ENCODE assay signal across 9 mouse cellular contexts in the genomic region with DNA sequence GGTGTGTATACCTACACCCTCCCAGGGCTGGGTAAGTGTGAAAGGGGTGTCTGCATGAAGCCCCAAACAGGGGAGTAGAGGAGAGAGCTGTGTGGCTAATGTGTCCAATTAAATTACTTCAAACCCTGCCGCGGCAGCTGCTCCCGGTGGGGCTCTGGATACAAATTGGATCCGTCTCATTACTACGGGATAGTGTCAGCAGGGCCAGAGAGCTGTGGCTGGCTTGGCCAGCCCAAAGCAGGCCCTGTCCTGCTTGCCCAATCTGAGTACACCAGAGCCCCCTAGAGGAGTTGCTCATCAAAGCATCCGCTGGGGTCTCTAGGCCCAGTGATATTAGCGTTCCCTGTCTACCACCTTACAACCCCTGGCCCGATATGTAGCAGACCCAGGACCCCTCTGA. TPM values are rescaled to one million over a fixed set of nuclear protein-coding genes. Genes with fewer than 3 reads are reported as not detected.
DNase-seq lines count a peak whose midpoint lies in the region; ATAC-seq and TF ChIP-seq lines count a peak whose summit lies in the region.
"Had no signal": no experiment of that assay in that cellular context is flagged by ENCODE, and none has a peak within 500 bp of the region (broad histone marks: within the 10 kb centered on the region; RNA-seq: fewer than 3 reads in every experiment).

No protein-coding gene starts in this region.

- TF ChIP-seq CTCF in liver, postnatal 0 days (IDR thresholded peaks at IDR 0.05; ENCODE audit: low read depth): peak; percentile 28; the same call in 1 of the 2 replicates

- no peaks in the 10 kb centered on the region for H3K4me1 ChIP-seq in liver, postnatal 0 days (ENCODE audit: insufficient read depth)
- no peaks in the 10 kb centered on the region for H3K4me1 ChIP-seq in liver, embryonic 12.5 days
- H3K4me1 ChIP-seq in hindbrain, embryonic 16.5 days (ENCODE audit: control insufficient read depth, insufficient read depth, low read depth, low read length): peaks cover 27% of the 10 kb centered on the region

- no peak for DNase-seq in liver, postnatal 0 days
- DNase-seq in cerebellum, postnatal 36 days: peak; percentile 45 to 48
- DNase-seq in retina, postnatal 1 day: peak; percentile 84
- no peak for DNase-seq in adrenal gland, postnatal 36 days
- no peak for DNase-seq in kidney, postnatal 25 days
- DNase-seq in right cerebral cortex, adult 18-20 months: no peak
- DNase-seq: heart, postnatal 36 days had no signal

- no peaks in the 10 kb centered on the region for H3K9me3 ChIP-seq in liver, postnatal 0 days (ENCODE audit: low read length)
- H3K9me3 ChIP-seq in liver, embryonic 12.5 days (replicated peaks): no peaks in the 10 kb centered on the region
- no peaks in the 10 kb centered on the region for H3K9me3 ChIP-seq in hindbrain, embryonic 16.5 days (ENCODE audit: control insufficient read depth, low read length)

- no peaks in the 10 kb centered on the region for H3K36me3 ChIP-seq in liver, postnatal 0 days (replicated peaks; ENCODE audit: insufficient read depth, low read length)
- no peaks in the 10 kb centered on the region for H3K36me3 ChIP-seq in liver, embryonic 12.5 days
- no peaks in the 10 kb centered on the region for H3K36me3 ChIP-seq in hindbrain, embryonic 16.5 days (ENCODE audit: control insufficient read depth, insufficient read depth, low read length)

- H3K27ac ChIP-seq in liver, postnatal 0 days (ENCODE audit: low read depth): no peak overlapping the region
- H3K27ac ChIP-seq in liver, embryonic 12.5 days: no peak overlapping the region
- no peak overlapping the region for H3K27ac ChIP-seq in hindbrain, embryonic 16.5 days (ENCODE audit: low read depth, low read length)

- no peak overlapping the region for H3K9ac ChIP-seq in liver, postnatal 0 days (replicated peaks)
- no peak overlapping the region for H3K9ac ChIP-seq in liver, embryonic 12.5 days
- H3K9ac ChIP-seq in hindbrain, embryonic 16.5 days (ENCODE audit: low read depth, low read length): no peak overlapping the region

- 31% methylated on average over 8 of the region's 8 CpGs for WGBS in liver, postnatal 0 days (ENCODE audit: insufficient replicate concordance)
- WGBS in liver, embryonic 12.5 days (ENCODE audit: insufficient replicate concordance): 37% methylated on average over 8 of the region's 8 CpGs
- WGBS in hindbrain, embryonic 16.5 days: 19% methylated on average over 8 of the region's 8 CpGs

- H3K4me2 ChIP-seq in liver, postnatal 0 days (ENCODE audit: low read depth, low read length): no peak overlapping the region
- no peak overlapping the region for H3K4me2 ChIP-seq in liver, embryonic 12.5 days
- H3K4me2 ChIP-seq in hindbrain, embryonic 16.5 days (ENCODE audit: low read length): no peak overlapping the region

- H3K4me3 ChIP-seq in liver, postnatal 0 days (ENCODE audit: low read depth, low read length): no peak overlapping the region
- no peak overlapping the region for H3K4me3 ChIP-seq in liver, embryonic 12.5 days
- H3K4me3 ChIP-seq in hindbrain, embryonic 16.5 days (ENCODE audit: low read length): no peak overlapping the region

- TF ChIP-seq EP300 in liver, postnatal 0 days (IDR thresholded peaks at IDR 0.05; ENCODE audit: low read depth): no peak

- peaks cover 11% of the 10 kb centered on the region for H3K27me3 ChIP-seq in liver, postnatal 0 days (ENCODE audit: insufficient read depth, low read length)
- peaks cover 49% of the 10 kb centered on the region for H3K27me3 ChIP-seq in liver, embryonic 12.5 days (replicated peaks)
- no peaks in the 10 kb centered on the region for H3K27me3 ChIP-seq in hindbrain, embryonic 16.5 days (replicated peaks; ENCODE audit: control insufficient read depth, insufficient read depth, low read length)

- no peak for ATAC-seq in liver, postnatal 0 days
- no peak for ATAC-seq in liver, embryonic 12.5 days
- peak; percentile 48 for ATAC-seq in hindbrain, embryonic 16.5 days

RNA-seq across cellular contexts. Expression of a gene that starts 6.3 kb away (rescaled TPM):
- polyA plus RNA-seq in liver, postnatal 0 days (2015; fragmentation: Nextera tagmentation; extraction: Ambion mirVana): 0.04 and 0.24 TPM in 2 replicates
- polyA plus RNA-seq in liver, embryonic 12.5 days (2016; fragmentation: Nextera tagmentation; extraction: Ambion mirVana): 0.56 and 0.91 TPM in 2 replicates
- polyA plus RNA-seq in hindbrain, embryonic 16.5 days (2015; fragmentation: Nextera tagmentation; extraction: Ambion mirVana): 8.8 and 10.3 TPM in 2 replicates
- 10 to 100 TPM; 17.7 to 29.8 TPM for total RNA-seq in adrenal gland, postnatal 36 days (2021)

Comparison
In these comparisons a context has a peak if more than half of its experiments do, and no peak if none do; other contexts are left out.
1. DNase-seq: peak in cerebellum, postnatal 36 days (2 of 2) and retina, postnatal 1 day (single experiment); none in liver, postnatal 0 days (single experiment), adrenal gland, postnatal 36 days (0 of 2), kidney, postnatal 25 days (0 of 2) and right cerebral cortex, adult 18-20 months (single experiment).